Mouse (Mus musculus) right cerebral cortex, postnatal 10 days (tissue): ENCODE results near the gene Nkiras1.

Source experiments
- DNase-seq, 2 experiments: peaks; one replicate each; pipeline ENCODE4 v3.0.0; 2021; ENCODE audit warnings: low spot score in 2 of 2

Gene Nkiras1

GRCm38 (mm10) chr14:18274526-18274925 lies 3.6 kb downstream of the Nkiras1 start:
- no peak for DNase-seq

DNA sequence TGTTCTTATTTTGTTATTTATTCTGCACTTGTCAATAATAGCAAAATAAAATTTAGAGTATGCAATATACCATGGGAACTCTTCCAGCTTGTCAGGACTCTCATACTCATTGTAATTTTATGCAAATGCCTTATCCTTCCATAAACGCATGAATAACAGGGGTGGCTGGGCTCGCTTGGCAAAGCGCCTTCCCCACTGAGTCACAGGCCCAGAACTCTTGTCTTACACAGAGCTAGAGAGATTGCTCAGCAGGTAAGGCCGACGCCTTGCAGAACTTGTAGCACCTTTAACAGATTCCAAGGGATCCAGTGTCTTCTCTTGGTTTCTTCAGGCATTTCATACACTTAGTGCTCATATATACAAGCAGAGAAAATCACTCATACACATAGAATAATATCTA lies 9.4 kb downstream of the Nkiras1 start:
- no peak for DNase-seq

GRCm38 (mm10) chr14:18284581-18284980 lies 13.6 kb downstream of the Nkiras1 start:
- DNase-seq: no peak

- no peak for DNase-seq
Measured at GRCm38 (mm10) chr14:18285476-18285875, 14.5 kb downstream of the Nkiras1 start.

GRCm38 (mm10) chr14:18286441-18286840 lies 15.5 kb downstream of the Nkiras1 start:
- no peak for DNase-seq

DNA sequence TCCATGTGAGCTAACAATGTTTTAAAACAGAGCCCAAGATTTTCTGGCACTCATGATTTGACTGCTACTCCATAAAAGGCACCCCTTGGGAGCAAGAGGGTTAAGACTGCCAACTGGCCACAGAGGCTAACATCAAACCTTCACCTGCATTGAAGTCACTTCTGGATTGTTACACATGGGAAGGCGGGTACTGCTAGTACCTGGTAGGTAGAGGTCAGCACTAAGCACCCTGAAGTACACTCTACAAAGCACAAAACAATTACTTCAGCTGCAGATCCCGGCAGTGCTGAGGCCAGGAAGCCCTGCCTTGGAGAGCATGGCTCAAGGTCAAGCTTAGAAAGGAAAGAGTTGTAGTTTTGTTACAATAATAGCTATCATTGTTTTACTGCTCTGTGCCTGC lies 16.5 kb downstream of the Nkiras1 start:
- DNase-seq: no peak

- DNase-seq: no peak
Measured at GRCm38 (mm10) chr14:18292111-18292510, 21.2 kb downstream of the Nkiras1 start.

- DNase-seq: no peak
Measured at GRCm38 (mm10) chr14:18292578-18292977, 21.6 kb downstream of the Nkiras1 start.

DNA sequence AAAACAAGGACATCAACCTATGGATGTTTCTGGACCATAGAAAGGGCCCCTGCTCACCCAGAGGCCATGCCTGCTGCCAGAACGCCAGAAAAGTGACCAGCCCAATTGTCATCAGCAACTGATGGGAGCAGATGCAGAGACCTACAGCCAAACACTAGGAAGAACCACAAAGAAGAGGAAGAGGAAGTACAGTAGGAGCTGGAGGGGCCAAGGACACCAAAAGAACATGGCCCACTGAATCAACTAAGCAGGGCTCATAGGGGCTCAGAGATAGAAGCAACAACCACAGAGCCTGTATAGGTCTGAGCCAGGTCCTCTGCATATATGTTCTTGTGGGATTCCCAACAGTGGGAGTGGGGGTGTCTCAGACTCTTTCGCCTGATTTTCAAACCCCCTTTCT lies 26.5 kb downstream of the Nkiras1 start:
- no peak for DNase-seq

DNA sequence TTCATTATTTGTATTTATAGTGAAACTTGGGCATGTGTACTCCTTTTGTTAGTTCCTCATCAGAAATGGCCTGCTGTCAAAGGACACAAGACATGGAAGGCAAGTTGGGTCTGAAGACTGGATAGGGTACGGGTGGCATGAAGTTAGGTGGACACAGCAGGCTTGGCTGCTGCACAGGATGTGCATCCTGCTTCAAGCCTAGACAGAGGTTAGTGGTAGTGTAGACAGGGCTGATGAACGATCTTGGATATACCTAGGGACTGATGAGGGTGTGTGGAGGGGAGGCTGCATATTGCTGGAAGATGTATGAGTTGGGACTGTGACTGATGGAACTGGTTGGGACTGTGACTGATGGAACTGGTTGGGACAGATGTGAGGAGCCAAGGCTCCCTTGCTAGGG lies 27.9 kb downstream of the Nkiras1 start:
- DNase-seq: no peak

GRCm38 (mm10) chr14:18300676-18301075 lies 29.7 kb downstream of the Nkiras1 start:
- no peak for DNase-seq

GRCm38 (mm10) chr14:18301591-18301990 lies 30.7 kb downstream of the Nkiras1 start:
- DNase-seq: no peak

GRCm38 (mm10) chr14:18302750-18303149 lies 31.8 kb downstream of the Nkiras1 start:
- DNase-seq: no peak

GRCm38 (mm10) chr14:18303262-18303661 lies 32.3 kb downstream of the Nkiras1 start:
- peak; percentile 78 to 86 for DNase-seq

DNA sequence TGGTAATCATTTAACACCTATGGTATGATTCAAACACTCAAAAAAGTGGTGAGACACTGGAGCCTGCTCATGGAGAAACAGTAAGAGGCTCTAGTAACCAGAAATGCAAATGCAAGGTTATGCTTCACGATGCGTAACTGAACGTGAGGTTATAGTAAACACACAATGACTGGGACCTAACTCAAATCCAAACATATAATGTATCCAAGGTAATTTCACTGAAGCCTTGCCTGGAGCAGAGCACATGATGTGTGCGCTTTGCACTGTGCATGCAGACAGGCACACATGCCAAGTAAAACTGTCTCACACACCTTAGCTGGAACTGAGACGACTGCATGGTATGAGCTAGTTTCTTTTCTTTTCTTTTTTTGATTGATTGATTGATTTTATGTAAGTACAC lies 33.2 kb downstream of the Nkiras1 start:
- no peak for DNase-seq

- DNase-seq: no peak
Measured at GRCm38 (mm10) chr14:18317457-18318411, 46.8 kb downstream of the Nkiras1 start.

- peak; percentile 37 to 42 for DNase-seq
Measured at GRCm38 (mm10) chr14:18326968-18327672, 56.2 kb downstream of the Nkiras1 start.

- peak; percentile 66 to 67 for DNase-seq
Measured at GRCm38 (mm10) chr14:18330789-18331692, 60.1 kb downstream of the Nkiras1 start.

GRCm38 (mm10) chr14:18331693-18332131 lies 60.8 kb downstream of the Nkiras1 start, which contains the start of gene Ube2e1:
TSS of gene Ube2e1 (minus strand) at chr14:18331859.
- peak; percentile 82 for DNase-seq
